Mouse (Mus musculus) heart, adult 2 months (tissue): ENCODE results near the gene Gm7714. TPM values are rescaled to one million over a fixed set of nuclear protein-coding genes. Genes with fewer than 3 reads are reported as not detected.
"Not testable (repeated sequence)": the region's sequence is repeated elsewhere in the genome, so short reads cannot be mapped to it uniquely, and the experiment has no call there.

Experiments used
- DNase-seq, 2 experiments: peaks; one replicate each; pipeline ENCODE4 v3.0.0; 2021
- H3K27ac ChIP-seq: fragments of 200-600 bp; 2 replicates; pipeline ENCODE4 v1.8.1; 2022
- H3K27me3 ChIP-seq: fragments of 200-500 bp; 2 replicates; pipeline ENCODE4 v1.6.1; 2012; ENCODE audit warnings: mild to moderate bottlenecking, low read length, inconsistent platforms, mixed read lengths; ENCODE audit not compliant: control insufficient read depth, insufficient read depth
- H3K36me3 ChIP-seq: fragments of 200-500 bp; 2 replicates; pipeline ENCODE4 v1.6.1; 2012; ENCODE audit warnings: low read length, inconsistent platforms; ENCODE audit not compliant: control insufficient read depth, insufficient read depth
- H3K4me1 ChIP-seq: fragments of 200-500 bp; 2 replicates; pipeline ENCODE4 v1.6.1; 2011; ENCODE audit warnings: low read length; ENCODE audit not compliant: control insufficient read depth, insufficient read depth
- H3K4me3 ChIP-seq: fragments of 200-600 bp; 2 replicates; pipeline ENCODE4 v1.8.1; 2022
- H3K79me2 ChIP-seq: fragments of 200-500 bp; replicated peaks from 2 replicates; pipeline ENCODE4 v1.6.1; 2012; ENCODE audit warnings: mild to moderate bottlenecking, inconsistent platforms, low read length, moderate library complexity, mixed read lengths; ENCODE audit not compliant: control insufficient read depth, insufficient read depth
- H3K9ac ChIP-seq: fragments of 200-500 bp; 2 replicates; pipeline ENCODE4 v1.6.1; 2012; ENCODE audit warnings: low read depth, mild to moderate bottlenecking, control low read depth, inconsistent platforms, low read length, mixed read lengths
- CTCF ChIP-seq: fragments of 200-600 bp; IDR thresholded peaks from 2 replicates; pipeline ENCODE4 v1.8.1; 2022; ENCODE audit warnings: antibody characterized with exemption, mild to moderate bottlenecking, moderate library complexity
- EP300 ChIP-seq: fragments of 200-500 bp; IDR thresholded peaks from 2 replicates; pipeline ENCODE4 v1.6.1; 2011; ENCODE audit warnings: low read depth, low read length, control low read depth; ENCODE audit not compliant: insufficient read depth
- POLR2A ChIP-seq: fragments of 200-500 bp; IDR thresholded peaks from 2 replicates; pipeline ENCODE4 v1.6.1; 2011; ENCODE audit warnings: mild to moderate bottlenecking, low read depth, low read length, control low read depth; ENCODE audit not compliant: insufficient read depth
- WGBS: fragments of 180-500 bp; shearing (Covaris S2); methylation state at CpG from one replicate; pipeline ENCODE4 v1.1.7; 2018; 5-methylcytosine and 5-hydroxymethylcytosine counted together
- intact Hi-C: fragments of 180-260 bp; cut with DNase I; formaldehyde crosslinking; loops from one replicate; pipeline ENCODE4 v1.15.1; 2025
- long read RNA-seq: library from polyadenylated mRNA; stranded (forward); transcript quantifications from one replicate; pipeline ENCODE4 v2.0.0, GENCODE M21; 2021
- polyA plus RNA-seq: library from polyadenylated mRNA; depleted of rRNA; stranded (reverse); fragments of >200 nt; gene quantifications from 2 replicates; pipeline ENCODE4 v1.2.3, GENCODE M21; 2012; rRNA removed
- total RNA-seq, 2 experiments: library from RNA; stranded (reverse); gene quantifications; 2 replicates each; pipeline ENCODE4 v1.2.3; 2021

Gm7714 gene
- total RNA-seq = not detected
- polyA plus RNA-seq = not detected in 2 replicates
- long read RNA-seq = 0 reads

DNA sequence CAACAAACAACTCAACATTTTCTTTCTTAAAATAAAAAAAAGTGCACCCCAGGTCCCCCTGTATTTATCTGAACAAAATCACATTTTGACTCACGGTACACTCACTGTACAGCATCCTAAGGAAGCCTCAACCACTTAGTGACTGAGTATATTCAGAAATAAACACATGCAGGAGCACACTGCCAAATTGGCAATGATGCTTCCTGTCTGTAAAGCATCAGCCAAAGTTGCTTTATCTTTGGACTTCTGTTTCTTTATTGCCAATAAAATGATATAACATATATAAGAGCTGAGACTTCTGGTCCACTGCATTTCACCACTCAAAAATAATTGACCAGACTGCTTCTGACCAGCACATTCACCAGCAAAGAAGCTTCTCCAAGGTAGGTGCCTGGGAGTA lies at the start of gene Gm7714:
Gene Gm7714 (plus strand): TSS at position 301 of the 400 bp plus-strand sequence.
- WGBS = 50% methylated on average over 1 of the region's 1 CpGs
- Histone ChIP-seq H3K36me3 (no peaks in the 10 kb centered on the region), H3K27me3 (no peaks in the 10 kb centered on the region), H3K9ac (no peak within 1 kb of the TSS), H3K4me1 (no peaks in the 10 kb centered on the region), H3K4me3 (no peak within 1 kb of the TSS), H3K79me2 (no peaks in the 10 kb centered on the region), H3K27ac (no peak within 1 kb of the TSS)
- no peak for TF ChIP-seq CTCF
- no peak for TF ChIP-seq POLR2A
- TF ChIP-seq EP300 = no peak
- DNase-seq = no peak
- intact Hi-C loops = no loop called here

DNA sequence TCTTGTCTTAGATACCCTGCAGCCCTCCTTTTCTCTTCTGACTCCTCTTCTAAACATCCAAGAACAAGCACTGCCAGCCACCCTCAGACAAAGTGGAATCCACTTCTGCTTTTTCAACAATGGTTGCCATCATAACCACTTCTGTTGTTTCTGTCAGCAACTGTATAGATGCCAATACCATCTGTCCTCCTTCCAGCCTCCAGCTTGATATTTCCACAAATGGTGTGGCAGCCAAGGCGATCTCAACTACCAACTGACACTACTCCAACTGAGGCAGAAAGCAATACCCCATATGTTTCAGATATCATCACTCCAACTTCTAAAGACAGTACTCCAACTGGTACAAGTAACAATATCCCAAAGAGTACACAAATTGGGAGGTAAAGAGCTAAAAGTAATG lies 12.2 kb upstream of the Gm7714 start:
- no peaks in the 10 kb centered on the region for H3K36me3 ChIP-seq
- no peaks in the 10 kb centered on the region for H3K27me3 ChIP-seq
- no peak overlapping the region for H3K27ac ChIP-seq
- H3K79me2 ChIP-seq = no peaks in the 10 kb centered on the region
- H3K4me3 ChIP-seq = no peak overlapping the region
- 60% methylated on average over 1 of the region's 1 CpGs for WGBS
- TF ChIP-seq EP300 = no peak
- no peak for TF ChIP-seq POLR2A
- TF ChIP-seq CTCF = no peak
- intact Hi-C loops = no loop called here
- H3K4me1 ChIP-seq = no peaks in the 10 kb centered on the region
- no peak for DNase-seq
- no peak overlapping the region for H3K9ac ChIP-seq

DNA sequence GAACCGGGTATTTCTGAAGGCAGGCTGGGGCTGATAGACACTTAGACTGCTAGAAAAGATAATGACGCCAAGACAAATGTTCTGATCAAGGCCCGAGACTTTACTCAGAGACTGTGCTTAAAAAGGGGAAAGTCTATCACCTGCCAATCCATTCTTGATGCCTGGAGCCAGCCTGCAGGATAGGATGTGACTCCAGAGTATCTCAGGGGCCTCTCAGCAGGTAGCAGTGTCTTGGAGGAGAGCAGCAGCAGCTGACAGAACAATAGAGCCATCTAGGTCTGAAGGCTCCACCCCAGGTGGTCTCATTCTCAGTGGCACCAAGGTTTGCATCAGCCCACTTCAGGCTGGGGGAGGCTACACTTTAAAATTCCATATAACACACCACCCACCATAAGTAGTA lies 42.6 kb downstream of the Gm7714 start:
- DNase-seq, H3K9ac ChIP-seq, H3K4me1 ChIP-seq, H3K79me2 ChIP-seq, H3K27me3 ChIP-seq, H3K36me3 ChIP-seq, H3K27ac ChIP-seq, H3K4me3 ChIP-seq, intact Hi-C loops: not testable (repeated sequence)
- WGBS = 52% methylated on average over 3 of the region's 3 CpGs

DNA sequence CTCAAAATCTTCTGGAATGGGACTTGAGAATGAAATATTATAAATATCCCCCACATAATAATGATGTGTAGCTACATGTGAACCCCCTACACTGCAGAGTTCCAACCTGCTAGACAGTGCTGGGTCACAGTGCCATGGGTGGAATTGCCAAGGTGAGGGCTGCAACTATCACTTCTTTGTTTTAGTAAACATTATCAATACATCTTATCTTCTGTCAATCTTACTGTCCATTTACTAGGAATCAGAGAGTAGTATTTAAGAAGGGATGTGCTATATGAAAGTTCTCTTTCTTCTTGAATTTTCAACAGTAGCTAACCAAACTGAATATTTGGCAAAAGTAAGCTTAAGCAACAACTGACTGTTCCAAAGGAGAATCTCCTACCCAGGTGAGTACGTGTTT lies 48.3 kb downstream of the Gm7714 start, which contains the start of gene Prol1:
Gene Prol1 (plus strand): TSS at position 301 of the 400 bp plus-strand sequence.
- Histone ChIP-seq H3K9ac (no peak within 1 kb of the TSS), H3K36me3 (no peaks in the 10 kb centered on the region), H3K27ac (no peak within 1 kb of the TSS), H3K27me3 (no peaks in the 10 kb centered on the region), H3K4me1 (no peaks in the 10 kb centered on the region), H3K79me2 (no peaks in the 10 kb centered on the region), H3K4me3 (no peak within 1 kb of the TSS)
- intact Hi-C loops = no loop called here
- DNase-seq = no peak
- WGBS = 95% methylated on average over 1 of the region's 1 CpGs
- TF ChIP-seq EP300 (no peak), POLR2A (no peak), CTCF (no peak)

Other genes with a start within 250 kb of the Gm7714 start
- gene Smr2, start 182.4 kb upstream of the Gm7714 start, total RNA-seq = not detected
- gene Smr2, start 182.4 kb upstream of the Gm7714 start, polyA plus RNA-seq = not detected in 2 replicates
- gene Gm11116, start 157.4 kb upstream of the Gm7714 start, total RNA-seq = not detected
- gene Gm11116, start 157.4 kb upstream of the Gm7714 start, polyA plus RNA-seq = not detected in 2 replicates
- not detected for gene Gm11115, start 114.8 kb upstream of the Gm7714 start, total RNA-seq
- gene Gm11115, start 114.8 kb upstream of the Gm7714 start, polyA plus RNA-seq = not detected in 2 replicates
- gene Prol1, start 48.4 kb downstream of the Gm7714 start, total RNA-seq = not detected
- gene Prol1, start 48.4 kb downstream of the Gm7714 start, polyA plus RNA-seq = not detected in 2 replicates
- not detected for gene Amtn, start 107.2 kb downstream of the Gm7714 start, total RNA-seq
- gene Amtn, start 107.2 kb downstream of the Gm7714 start, polyA plus RNA-seq = 0.31 and 0.44 TPM in 2 replicates
- not detected for gene Ambn, start 187.1 kb downstream of the Gm7714 start, total RNA-seq
- gene Ambn, start 187.1 kb downstream of the Gm7714 start, polyA plus RNA-seq = not detected in 2 replicates
- not detected for gene Enam, start 219.1 kb downstream of the Gm7714 start, total RNA-seq
- gene Enam, start 219.1 kb downstream of the Gm7714 start, polyA plus RNA-seq = not detected in 2 replicates